20 mouse cellular contexts compared by ENCODE assay signal in the genomic region with DNA sequence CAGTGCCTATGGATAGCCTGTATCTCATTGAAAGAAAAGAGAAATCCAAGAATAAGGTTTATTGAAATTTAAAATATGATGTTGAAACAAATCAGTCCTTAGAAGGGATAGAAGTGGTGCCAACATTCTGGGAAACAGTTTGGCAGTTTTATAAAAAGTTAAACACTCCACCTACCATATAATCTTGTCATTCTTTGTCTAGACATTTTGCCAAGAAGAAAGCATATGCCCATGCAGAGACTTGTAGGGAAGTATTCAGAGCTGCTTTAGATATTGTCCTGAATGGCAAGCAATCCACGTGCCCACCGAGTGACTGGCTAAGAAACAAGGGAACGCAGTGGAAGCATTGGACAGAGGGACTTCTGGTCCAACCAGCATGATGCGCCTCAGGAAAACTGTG. TPM values are rescaled to one million over a fixed set of nuclear protein-coding genes. Genes with fewer than 3 reads are reported as not detected.
"Had no signal": no experiment of that assay in that cellular context is flagged by ENCODE, and none has a peak within 500 bp of the region (broad histone marks: within the 10 kb centered on the region; RNA-seq: fewer than 3 reads in every experiment).

No protein-coding gene starts in this region.

- H3K4me3 ChIP-seq: left cerebral cortex, adult 2 months; liver, embryonic 13.5 days; midbrain, embryonic 15.5 days; neural tube, embryonic 12.5 days; neural tube, embryonic 15.5 days had no signal

- H3K36me3 ChIP-seq: liver, embryonic 13.5 days; midbrain, embryonic 15.5 days; neural tube, embryonic 12.5 days; neural tube, embryonic 15.5 days had no signal

- DNase-seq: kidney, adult 18-20 months; kidney, adult 9 months; kidney, postnatal 14 days; kidney, postnatal 4 days; layer of hippocampus, postnatal 36 days; liver, embryonic 13.5 days; lung, adult 2 months; lung, postnatal 14 days; lung, postnatal 4 days; thymus, adult 18-20 months; thymus, postnatal 36 days had no signal

- H3K27me3 ChIP-seq: midbrain, embryonic 15.5 days; neural tube, embryonic 12.5 days; neural tube, embryonic 15.5 days had no signal

- H3K9me3 ChIP-seq: liver, embryonic 13.5 days; midbrain, embryonic 15.5 days; neural tube, embryonic 12.5 days; neural tube, embryonic 15.5 days had no signal

- ATAC-seq: intestine, embryonic 16.5 days; midbrain, embryonic 15.5 days had no signal

- H3K9ac ChIP-seq: liver, embryonic 13.5 days; midbrain, embryonic 15.5 days; neural tube, embryonic 12.5 days; neural tube, embryonic 15.5 days had no signal

- H3K27ac ChIP-seq: left cerebral cortex, adult 2 months; liver, embryonic 13.5 days; midbrain, embryonic 15.5 days; neural tube, embryonic 12.5 days; neural tube, embryonic 15.5 days had no signal

- H3K4me2 ChIP-seq: liver, embryonic 13.5 days; midbrain, embryonic 11.5 days; midbrain, embryonic 15.5 days; neural tube, embryonic 12.5 days; neural tube, embryonic 15.5 days had no signal

- H3K4me1 ChIP-seq: liver, embryonic 13.5 days; midbrain, embryonic 15.5 days; neural tube, embryonic 12.5 days; neural tube, embryonic 15.5 days had no signal

RNA-seq across cellular contexts. Expression of a gene that starts 12.0 kb away (rescaled TPM):
- total RNA-seq: megakaryocyte progenitor cell, adult 5-6 weeks; megakaryocyte-erythroid progenitor cell, adult 5-6 weeks had no signal
- polyA plus RNA-seq: liver, adult 2 months had no signal
